Mouse (Mus musculus): ENCODE data around the gene Slc10a6.

Slc10a6 gene

DNA sequence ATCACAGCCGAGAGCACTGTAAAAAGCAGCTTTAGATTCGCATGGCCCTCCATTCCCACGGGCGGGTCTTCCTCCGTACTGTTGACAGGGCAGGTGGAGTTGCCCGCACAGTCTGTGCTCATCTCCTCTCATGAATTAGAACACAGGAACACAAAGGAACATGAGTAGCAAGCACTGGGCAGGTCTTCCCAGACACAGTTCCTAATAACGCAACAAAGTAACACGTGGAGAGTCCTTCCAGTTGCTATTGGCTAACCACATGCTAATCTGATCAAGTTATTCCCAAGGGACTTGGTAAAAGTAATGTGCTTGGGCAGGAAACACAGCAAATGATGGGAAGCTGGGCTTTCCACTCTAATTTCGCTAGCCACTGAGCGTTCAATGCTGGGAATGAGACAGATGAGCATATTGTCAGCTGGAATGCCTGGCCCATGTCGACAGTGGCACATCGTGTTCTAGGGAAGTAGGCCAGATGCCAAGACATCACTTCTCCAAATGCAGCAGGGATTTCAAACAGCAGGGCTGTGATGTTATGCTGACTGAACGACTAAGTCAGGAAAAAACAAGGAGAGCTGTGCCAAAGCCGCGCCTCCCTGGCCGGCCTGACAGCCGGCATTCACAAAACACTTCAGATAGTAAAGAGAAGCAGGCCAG lies at the start of gene Slc10a6:
Gene Slc10a6, minus strand, starts transcription at position 293 of the 654 bp plus-strand sequence.
- peak; percentile 86 for DNase-seq

DNA sequence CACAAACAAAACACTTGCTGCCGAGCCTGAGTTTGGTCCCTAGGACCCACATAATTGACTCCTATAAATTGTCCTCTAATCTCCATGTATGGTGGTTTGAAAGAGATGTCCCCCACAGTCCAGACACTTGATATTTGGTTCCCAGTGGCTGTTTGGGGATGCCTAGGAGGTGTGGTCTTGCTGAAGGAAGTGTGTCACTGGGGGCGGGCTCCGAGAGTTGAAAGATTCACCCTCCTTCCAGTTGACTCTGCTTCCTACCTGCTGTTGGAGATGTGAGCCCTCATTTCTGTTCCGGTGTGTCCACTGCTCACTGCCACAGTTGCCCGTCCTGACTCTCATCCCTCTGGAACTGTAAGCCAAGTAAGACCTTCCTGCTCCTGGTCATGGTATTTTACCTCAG lies 49.8 kb upstream of the Slc10a6 start:
- no peak for DNase-seq

DNA sequence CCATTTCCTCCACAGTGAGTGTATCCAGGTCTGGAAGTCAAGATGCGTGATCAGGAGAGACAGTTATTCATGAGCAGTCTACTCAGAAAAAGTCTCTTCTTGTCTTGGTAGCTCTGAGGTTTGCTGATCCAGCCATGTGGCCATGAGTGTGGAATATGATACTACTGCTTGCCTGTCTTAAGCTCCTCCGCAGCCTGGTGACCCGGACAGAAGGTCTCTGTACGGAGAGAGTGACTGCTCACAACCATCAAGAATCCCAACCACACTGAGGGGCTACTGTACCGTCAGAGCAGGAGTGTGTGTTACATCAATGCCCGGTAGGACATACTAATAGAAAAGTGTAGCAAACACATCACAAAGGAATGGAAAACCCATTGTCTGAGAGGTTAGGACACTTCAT lies 48.7 kb upstream of the Slc10a6 start:
- DNase-seq = no peak

DNA sequence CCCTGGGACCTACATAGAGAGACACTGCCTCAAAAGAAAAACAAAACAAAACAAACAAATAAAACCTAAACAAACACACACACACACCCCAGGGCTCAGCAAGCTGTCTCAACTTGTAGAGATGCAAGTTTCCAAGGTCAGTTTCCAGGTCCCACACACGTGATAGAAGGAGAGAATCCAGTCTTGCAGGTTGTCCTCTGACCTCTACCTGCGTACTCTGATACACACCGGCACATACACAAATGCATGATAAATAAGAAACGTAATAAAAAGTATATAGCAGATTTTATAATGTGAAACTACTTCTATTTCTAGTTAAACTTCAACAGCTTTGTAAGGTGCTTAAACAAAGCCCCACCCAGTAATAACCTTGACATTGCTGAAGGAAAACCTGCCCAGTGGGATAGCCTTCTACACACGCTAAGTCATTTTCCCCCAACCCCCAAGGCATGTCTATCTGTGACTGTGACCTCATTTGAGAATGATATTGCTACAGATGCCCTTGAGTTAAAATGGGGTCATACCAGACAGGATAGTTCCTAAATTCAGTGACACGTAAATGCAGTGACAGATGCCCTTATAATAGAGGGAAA lies 47.2 kb upstream of the Slc10a6 start:
- no peak for DNase-seq

DNA sequence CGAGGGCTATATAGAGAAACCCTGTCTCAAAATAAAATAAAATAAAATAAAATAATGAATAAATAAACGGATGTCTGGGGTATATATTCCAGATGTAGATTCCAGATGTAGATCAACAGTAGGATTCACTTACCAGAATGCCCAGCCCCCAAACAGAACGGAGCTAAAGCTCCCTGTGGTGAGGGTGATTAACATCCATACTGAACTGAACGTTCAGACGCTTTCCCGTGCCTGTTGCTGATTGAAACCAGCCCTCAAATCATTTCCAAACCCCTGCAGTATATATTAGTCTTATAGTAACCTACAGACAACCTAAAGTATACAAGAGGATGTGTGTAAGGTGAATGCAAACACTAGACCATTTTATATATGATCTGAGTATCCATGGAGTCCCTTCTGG lies 45.3 kb upstream of the Slc10a6 start:
- no peak for DNase-seq

DNA sequence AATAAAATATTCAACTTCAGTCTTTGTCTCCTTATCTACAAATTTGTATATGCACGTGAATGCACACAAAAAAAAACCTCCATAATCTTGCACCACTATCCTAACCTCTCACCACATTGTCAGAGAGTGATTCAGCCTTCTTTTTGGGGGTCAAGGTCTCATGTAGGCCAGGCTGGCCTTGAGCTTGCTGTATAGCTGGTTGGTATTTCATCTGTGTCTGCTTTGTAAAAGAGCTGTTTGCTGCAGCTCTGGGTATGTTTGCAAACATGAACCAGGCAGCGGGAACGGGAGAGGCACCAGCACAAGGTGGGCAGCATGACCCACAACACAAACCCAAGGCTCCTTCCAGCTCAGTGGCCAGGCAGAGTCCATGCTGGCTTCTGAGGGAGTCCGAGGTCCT lies 44.4 kb upstream of the Slc10a6 start:
- DNase-seq = no peak

DNA sequence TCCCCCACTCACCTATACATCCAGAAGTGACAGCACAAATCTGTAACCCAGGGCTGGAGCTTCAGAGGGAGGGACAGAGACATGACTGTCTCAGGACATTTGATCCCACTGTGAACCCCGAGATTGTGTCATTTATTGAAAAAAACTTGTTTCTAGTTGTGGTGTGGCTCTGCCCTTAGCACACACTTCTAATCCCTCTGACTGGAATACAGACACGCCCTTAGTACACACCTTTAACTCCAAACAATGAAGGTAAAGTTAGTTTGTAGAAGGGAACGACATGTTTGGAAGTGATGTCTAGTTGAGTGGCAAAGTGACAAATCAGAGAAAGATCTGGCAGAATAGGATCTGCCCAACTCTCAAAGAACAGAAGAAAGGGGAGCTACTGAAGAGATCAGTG lies 42.7 kb upstream of the Slc10a6 start:
- DNase-seq = no peak

DNA sequence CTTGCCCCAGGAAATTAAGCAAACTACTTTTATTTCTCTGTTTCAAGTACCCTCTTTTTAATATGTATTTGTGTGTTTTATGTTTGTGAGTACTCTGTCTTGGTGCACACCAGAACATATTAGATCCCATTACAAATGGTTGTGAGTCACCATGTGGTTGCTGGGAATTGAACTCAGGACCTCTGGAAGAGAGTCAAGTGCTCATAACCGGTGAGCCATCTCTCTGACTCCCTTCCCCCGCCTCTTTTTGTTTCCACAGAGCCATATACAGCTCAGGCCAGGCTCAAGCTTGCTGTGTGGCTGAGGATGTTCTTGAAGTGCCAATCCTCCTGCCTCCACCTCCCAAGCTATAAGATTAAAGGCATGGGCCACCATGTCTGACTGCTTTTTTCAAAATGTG lies 36.7 kb upstream of the Slc10a6 start:
- DNase-seq = no peak

DNA sequence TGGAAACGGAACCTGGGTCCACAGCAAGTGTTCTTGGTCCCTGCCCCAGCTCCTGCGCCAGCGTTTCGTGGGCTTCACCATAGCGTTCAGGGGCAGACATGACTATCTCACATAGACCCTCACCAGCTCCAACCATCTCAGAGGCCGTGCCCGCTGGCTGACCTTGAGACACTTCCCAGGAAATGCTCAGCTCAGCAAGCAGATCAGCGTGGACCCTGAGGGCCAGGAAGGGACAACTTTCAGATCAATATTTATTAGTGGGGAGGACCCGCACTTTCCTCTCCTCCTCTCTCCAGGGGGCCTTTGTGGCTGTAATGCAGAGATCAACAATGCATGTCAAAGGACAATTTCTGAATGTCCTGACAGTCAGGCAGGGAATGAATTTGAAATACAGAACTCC lies 35.7 kb upstream of the Slc10a6 start:
- DNase-seq = no peak

DNA sequence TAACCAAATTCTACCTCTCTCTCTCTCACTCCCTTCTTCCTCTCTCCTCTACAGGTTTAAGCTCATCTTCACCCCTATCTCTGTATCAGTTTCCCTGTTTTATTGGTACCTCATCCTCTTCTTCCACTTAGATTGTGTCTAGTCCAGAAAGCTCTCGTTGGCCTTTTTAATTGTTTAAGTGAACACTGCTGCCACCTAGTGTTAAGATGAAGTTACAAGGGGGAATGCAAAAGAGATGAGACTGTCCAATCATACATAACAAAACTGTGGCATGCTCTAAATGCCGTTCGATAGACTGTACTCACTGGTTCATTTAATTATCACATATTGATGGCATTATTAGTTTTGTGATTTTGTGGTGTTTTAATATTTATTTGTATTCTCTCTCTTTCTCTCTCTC lies 30.4 kb upstream of the Slc10a6 start:
- DNase-seq = peak; percentile 39

DNA sequence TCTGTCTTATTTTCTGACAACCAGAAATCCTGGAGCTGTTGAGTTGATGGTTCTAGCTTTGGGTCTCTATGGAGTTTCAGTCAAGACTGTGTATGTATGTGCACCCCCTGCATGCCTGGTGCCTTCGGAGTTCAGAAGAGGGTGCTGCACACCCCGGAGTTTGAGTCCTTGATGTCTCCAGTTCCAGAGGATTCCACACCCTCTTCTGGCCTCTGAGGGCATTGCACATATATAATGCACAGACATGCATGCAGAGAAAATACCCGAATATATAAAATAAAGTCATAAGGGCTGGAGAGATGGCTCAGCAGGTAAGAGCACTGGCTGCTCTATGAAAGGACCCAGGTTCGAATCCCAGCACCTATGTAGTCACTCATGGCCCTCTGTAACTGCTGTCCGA lies 29.7 kb upstream of the Slc10a6 start:
- no peak for DNase-seq

DNA sequence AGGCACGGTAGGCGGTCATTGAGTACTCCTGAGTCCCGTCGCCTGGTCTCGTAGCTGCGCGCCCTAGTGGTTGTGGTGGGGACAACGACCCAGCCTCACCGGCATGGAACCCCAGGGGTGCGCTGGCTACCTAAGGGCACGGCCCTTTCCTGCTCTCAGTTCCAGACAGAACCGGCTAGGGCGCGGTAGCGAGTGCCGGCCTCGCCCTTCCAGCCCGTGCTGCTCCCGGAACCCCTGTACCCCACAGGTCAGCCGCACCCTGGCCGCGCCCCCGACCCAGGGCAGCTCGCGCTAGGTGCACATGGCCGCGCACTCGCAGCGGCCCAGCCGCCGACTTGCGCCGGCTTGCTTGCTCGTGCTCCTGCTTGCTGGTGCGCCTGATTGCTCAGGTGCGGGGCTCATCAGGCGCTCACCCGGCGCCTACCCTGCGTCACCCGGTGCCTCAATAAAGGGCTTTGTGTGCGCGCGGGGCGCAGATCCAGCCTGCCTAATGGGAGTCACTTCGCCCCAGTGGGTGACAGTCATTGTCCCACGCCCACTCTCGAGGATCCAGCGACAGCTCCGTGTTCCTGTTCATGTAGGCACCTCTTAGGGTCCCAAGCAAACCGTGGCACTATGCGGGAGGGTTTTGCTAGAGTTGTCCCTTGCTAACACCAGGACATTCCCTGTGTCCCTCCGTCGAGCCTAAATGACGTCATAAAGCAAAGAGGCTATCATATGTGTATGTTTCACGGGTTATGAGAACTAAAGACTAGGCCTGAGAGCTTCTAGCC lies 26.3 kb upstream of the Slc10a6 start, which contains the start of gene 1700016H13Rik:
Gene 1700016H13Rik, minus strand, starts transcription at position 665 of the 773 bp plus-strand sequence.
- peak; percentile 74 for DNase-seq

DNA sequence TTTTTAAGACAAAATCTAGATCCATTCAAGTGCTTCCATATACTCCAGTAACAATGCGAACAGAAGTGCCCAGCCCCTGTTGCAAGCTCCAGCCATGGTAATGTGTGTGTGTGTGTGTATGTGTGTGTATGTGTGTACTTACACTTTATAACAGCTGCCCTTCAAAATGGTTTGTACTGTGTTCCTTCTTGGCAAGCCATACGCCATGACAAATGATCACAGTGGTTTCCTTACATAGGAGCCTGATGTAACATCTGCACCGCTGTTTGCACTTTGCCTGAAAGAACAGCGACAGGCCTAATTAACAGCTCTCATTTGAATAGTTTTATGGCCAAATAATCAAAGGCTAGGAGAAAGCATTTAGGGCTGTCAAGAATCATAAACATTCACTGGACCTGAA lies 25.6 kb upstream of the Slc10a6 start:
- no peak for DNase-seq

DNA sequence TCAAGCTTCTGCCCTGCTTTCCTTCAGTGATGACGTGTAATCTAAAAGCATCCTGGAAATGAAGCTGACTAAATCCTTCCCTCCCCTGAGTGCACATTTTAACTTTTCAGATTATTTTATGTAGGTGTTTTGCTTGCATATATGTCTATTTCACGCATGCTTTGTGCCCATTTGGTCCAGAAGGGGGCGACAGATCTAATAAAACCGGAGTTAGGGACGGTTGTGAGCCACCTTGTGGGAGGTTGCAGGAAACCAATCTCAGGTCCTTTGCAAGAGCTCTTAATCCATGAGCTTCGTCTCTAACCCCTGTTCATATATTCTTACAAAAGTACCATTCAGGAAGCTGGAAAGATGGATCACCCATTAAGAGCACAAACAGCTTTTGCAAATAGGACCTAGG lies 25.0 kb upstream of the Slc10a6 start:
- peak; percentile 33 for DNase-seq

DNA sequence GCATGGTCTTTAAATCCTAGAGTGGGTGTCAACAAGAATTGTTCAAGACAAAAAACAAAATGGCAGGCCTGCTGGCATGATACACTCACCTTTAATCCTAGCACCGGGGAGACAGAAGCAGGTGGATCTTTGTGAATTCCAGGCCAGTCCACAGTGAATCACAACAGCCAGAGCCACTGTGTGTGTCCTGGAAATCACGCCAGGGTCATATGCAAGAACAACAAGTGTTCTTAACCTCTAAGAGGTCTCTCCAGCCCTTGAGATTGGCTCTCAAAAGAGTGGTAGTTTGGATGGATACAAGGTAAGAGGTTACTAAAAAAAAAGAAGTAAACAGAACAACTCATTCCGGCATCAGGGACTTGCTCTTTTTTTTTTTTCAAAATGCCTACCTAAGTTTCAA lies 18.1 kb upstream of the Slc10a6 start:
- no peak for DNase-seq

DNA sequence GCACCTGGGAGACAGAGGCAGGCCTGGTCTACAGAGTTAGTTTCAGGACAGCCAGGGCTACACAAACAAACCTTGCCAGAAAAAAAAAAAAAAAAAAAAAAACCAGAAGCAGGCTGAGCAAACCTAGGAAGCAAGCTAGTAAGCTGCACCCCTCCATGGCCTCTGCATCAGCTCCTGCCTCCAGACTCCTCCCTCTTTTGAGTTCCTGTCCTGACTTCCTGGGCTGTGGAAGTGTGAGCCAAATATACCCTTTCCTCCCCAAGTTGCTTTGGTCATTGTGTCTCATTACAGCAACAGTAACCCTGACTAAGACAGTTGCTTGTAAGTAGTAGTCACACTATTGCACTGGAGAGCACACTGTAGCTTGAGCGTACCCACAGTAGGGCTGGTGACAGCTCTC lies 15.0 kb upstream of the Slc10a6 start:
- no peak for DNase-seq

DNA sequence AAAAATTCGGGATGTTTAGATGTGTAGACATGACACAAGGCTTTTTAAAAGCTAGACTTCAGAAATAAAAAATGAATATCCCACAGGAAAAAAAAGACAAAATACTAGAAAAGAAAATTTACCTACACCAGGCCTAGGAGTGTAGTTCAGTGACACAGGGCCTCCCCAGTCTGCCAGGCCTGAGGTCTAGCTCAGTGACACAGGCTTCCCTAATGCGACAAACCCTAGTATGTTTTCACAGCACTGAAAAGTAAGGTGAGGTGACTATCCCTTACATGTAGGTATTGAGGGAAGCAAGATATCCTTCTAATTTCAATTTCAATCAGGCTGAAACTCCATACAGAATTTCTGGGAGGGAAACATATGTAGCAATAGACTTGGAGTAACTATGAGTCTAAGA lies 8.0 kb upstream of the Slc10a6 start:
- DNase-seq = no peak

DNA sequence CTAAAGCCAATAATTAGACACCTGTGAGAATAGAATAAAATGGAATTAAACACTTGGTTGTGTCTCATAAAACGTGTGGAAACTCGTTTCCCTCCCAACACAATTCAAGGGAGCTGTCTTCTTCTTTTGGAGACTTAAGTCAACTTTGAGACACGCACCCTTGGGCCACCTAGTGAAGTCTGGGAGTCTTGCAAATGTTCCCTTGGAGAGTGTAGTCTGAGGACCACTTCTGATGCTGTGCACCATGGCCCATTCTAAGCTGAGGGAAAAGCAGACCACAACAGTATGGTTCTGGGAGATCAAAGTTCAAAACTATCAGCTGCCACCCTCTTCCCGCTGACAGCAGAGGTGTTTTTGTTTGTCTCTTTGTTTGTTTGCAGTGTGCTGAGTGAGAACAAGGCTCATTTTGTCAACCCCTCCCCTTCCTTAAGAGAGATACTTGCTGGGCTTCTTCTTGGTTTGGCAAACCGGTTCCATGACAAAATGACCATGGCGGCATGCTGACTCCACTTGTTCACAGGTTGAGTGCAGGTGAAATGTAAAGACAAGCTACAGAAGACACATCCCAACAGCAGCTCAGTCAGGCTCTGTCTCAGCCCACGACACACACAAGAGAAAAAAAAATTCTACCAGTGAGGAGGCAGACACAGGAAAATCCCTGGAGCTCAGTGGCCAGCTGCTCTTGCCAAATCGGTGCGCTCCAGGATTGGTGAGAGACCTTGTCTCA lies 814 bp upstream of the Slc10a6 start:
- no peak for DNase-seq

DNA sequence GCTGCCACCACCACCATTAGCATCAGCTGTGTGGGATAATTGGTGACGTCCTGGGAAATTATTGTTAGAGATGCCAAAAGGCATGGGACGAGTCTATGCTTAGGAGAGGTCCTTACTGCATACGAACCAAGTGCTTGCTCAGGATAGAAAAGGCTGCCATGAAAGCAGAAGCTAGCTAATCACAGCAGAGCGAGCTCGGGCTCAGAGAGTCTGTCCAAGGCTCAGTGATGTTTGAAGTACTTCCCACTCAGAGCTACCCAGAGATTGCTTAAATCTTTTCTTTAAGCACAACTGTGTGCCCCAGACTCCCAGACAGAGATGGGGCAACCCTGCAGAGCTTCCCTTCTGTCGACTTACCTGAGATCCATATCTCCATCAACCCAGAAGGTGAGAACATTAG lies 704 bp downstream of the Slc10a6 start:
- no peak for DNase-seq

DNA sequence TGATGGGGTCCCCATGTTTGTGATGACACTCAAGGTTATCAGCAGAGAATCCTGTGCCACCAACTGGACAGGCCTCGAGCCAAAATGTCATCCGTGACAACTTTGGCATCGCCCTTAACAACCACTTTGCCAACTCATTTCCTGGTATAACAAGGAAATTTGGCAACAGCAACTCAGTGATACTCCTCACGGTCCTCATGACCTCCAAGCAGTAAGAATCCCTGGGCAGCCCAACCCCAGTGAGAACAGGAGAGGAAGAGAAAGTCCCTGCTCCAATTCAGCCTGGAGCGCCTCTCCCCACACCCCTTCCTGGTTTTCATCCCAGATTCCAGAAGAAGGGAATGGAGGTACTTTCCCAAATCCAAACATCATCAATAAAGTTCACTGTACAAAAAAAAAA lies 4.4 kb downstream of the Slc10a6 start:
- DNase-seq = no peak

DNA sequence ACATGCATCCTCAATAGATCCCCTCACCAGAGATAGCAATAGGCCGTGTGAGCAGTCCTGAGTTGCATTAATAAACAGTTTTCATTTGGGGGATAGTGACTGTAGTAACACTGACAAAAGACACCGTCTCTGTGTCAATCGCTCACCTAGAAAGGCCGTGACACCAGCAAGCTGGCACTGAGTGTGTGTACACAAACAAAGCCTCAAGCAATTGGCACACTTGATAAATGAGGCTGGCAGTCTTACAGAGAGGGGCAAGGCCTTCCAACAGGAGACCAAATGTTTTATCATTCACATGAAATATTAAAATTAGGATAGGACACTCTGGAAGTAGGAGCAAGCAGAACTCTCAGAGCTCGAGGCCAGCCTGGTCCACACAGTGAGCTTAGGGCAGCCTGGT lies 6.9 kb downstream of the Slc10a6 start:
- no peak for DNase-seq

DNA sequence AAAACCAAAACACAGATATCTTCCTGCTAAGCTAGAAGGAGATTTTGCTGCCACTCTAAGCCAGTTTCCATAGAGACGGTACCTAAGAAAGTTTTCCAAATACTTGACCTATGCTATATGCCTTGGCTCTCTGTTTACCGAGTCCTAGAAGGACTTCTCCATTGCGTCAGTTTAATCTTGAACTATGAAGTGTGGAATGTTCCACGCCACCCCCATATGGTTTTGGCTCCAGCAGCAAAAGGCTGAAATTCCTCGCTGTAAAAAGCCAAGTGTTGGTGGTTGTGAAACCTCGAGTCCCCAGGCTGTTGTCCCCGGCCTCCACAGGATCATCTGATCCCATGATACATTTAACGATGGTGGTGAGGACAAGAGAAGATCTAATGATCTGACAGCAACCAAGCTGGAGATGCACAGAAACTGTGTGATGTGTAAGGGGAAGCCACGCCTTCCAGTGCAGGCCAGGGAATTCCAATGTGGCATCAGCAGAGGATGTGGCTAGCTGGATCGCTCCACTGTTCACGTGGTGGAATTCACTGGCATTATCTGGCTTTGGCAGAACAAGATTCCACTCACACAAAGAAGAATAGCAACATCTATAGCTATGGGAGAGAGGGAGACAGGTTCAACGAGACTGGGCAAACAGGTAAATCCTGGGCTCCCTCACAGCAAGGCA lies 8.8 kb downstream of the Slc10a6 start:
- peak; percentile 54 for DNase-seq

DNA sequence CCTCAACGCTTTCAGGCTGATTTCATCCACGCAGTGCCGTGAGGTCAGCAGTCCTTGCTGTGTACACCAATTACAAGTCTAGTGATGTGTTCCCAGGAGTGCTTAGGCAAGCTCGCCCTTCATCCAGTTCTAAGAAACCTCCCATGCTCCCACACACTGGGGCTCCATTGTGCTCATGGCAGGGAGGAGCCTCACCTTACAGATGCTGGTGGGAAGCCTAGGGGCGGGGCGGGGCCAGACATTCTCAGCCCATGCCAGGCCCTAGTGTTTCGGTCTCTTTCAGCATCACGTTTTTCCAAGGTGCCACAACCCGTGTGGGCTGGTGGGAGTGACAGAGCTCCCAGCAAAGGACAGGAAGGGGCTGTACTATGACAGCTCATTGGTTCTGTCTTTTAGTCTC lies 12.0 kb downstream of the Slc10a6 start:
- no peak for DNase-seq
